Mouse (Mus musculus): ENCODE measurements at regions not wholly inside any gene's neighbourhood (a gene's known extent, or its start where the extent isn't known, plus 50 kb on each side); places are given as distances from the start of the nearest gene placed in this dataset.

GRCm38 (mm10) chr3:33217360-33218034 lies 74.5 kb upstream of the Pex5l start:
- TF ChIP-seq CTCF (IDR thresholded peaks at IDR 0.05; ENCODE audit: low read depth, low read length) (no peak), TAL1 (conservative IDR thresholded peaks at IDR 0.05; ENCODE audit: low read depth, low read length) (no peak), POLR2AphosphoS5 (IDR thresholded peaks at IDR 0.05; ENCODE audit: insufficient replicate concordance, low read depth, low read length) (no peak), GATA1 (IDR thresholded peaks at IDR 0.05; ENCODE audit: borderline replicate concordance, low read length) (no peak)
